Mouse (Mus musculus) macrophage (primary cell): ENCODE measurements at regions not wholly inside any gene's neighbourhood (a gene's known extent, or its start where the extent isn't known, plus 50 kb on each side); places are given as distances from the start of the nearest gene placed in this dataset.

Source experiments
- H3K27ac ChIP-seq: fragments of 350-480 bp; formaldehyde crosslinking; 2 replicates; pipeline ENCODE4 v1.9.0; 2021
- H3K36me3 ChIP-seq: fragments of 350-480 bp; formaldehyde crosslinking; 2 replicates; pipeline ENCODE4 v1.9.0; 2021; ENCODE audit errors: inconsistent target
- H3K4me3 ChIP-seq: fragments of 350-480 bp; formaldehyde crosslinking; 2 replicates; pipeline ENCODE4 v1.9.0; 2021; ENCODE audit errors: inconsistent target
- H3K79me2 ChIP-seq: fragments of 350-480 bp; formaldehyde crosslinking; 2 replicates; pipeline ENCODE4 v1.9.0; 2021; ENCODE audit errors: inconsistent target
- WGBS: methylation state at CpG from one replicate; pipeline ENCODE4 v1.1.7; 2026; ENCODE audit warnings: inconsistent platforms; ENCODE audit not compliant: missing documents; 5-methylcytosine and 5-hydroxymethylcytosine counted together

DNA sequence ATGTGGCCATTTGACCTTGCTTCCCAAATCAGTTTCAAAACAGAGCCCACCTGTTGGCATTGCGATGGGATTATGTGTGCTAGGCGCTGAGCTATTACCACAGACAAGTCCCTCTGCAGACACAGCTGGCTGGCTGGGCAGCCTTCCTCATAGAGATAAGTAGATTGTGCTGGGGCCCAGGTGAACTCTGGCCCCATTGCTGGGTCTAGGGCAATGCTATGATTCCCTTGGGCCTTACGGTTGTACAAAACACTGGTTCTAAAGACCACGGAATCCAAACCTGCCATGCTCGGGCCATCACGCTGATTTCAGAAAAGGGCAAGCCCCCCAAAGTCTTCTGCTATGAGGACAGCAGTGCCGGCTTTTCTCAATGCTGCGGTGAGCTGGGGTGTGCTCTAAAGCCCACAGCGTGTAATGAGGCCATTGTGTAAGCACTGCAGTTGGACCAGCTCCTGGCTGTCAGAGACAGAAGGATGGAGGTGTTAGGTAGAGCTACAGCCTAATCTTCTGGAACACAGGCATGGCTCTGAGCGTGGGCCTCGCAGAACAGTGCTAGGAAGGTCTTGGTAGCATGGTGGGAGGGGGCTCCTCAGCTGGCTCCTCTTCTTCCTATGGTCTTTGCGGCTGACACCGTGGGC lies 51.2 kb upstream of the Pitx1 start:
- no peaks in the 10 kb centered on the region for H3K36me3 ChIP-seq
- no peaks in the 10 kb centered on the region for H3K79me2 ChIP-seq
- 96% methylated on average over 13 of the region's 13 CpGs for WGBS
- no peak overlapping the region for H3K4me3 ChIP-seq
- H3K27ac ChIP-seq = no peak overlapping the region
